Mouse (Mus musculus): ENCODE data around the gene Sag.

GRCm38 (mm10) chr1:87770486-87770885 lies 33.0 kb upstream of the Sag start:
- TF ChIP-seq CTCF (conservative IDR thresholded peaks at IDR 0.05 in 1 of 2, IDR thresholded peaks at IDR 0.05 in 1 of 2; ENCODE audit: low read depth in 2 of 2, low read length in 2 of 2), result no peak
- no peak for TF ChIP-seq POLR2A (IDR thresholded peaks at IDR 0.05; ENCODE audit: low read depth, low read length)
- TF ChIP-seq USF1 (IDR thresholded peaks at IDR 0.05; ENCODE audit: low read depth, low read length), result no peak
- no peak for TF ChIP-seq E2F4 (IDR thresholded peaks at IDR 0.05; ENCODE audit: insufficient replicate concordance, low read depth, low read length)
- no peak for TF ChIP-seq KAT2A (IDR thresholded peaks at IDR 0.05; ENCODE audit: insufficient replicate concordance, low read length)
- TF ChIP-seq MAX (IDR thresholded peaks at IDR 0.05; ENCODE audit: low read length), result no peak
- TF ChIP-seq ETS1 (conservative IDR thresholded peaks at IDR 0.05; ENCODE audit: low read depth, low read length), result no peak
- TF ChIP-seq ZKSCAN1 (IDR thresholded peaks at IDR 0.05; ENCODE audit: borderline replicate concordance, low read depth, low read length), result no peak
- no peak for TF ChIP-seq EP300 (IDR thresholded peaks at IDR 0.05; ENCODE audit: low read length)
- no peak for TF ChIP-seq BHLHE40 (IDR thresholded peaks at IDR 0.05; ENCODE audit: low read depth, low read length)
- TF ChIP-seq PAX5 (IDR thresholded peaks at IDR 0.05; ENCODE audit: low read length), result no peak
- TF ChIP-seq TBP (conservative IDR thresholded peaks at IDR 0.05; ENCODE audit: low read depth, low read length), result no peak
- no peak for TF ChIP-seq GABPA (IDR thresholded peaks at IDR 0.05; ENCODE audit: insufficient replicate concordance, low read depth, low read length)
